Mouse (Mus musculus): ENCODE measurements around the gene Zbtb9.

GRCm38 (mm10) chr17:27038335-27039050 is 65.5 kb downstream of the Zbtb9 start:
- no peak for TF ChIP-seq GATA1 (IDR thresholded peaks at IDR 0.05; ENCODE audit: low read length)
- no peak for TF ChIP-seq TAL1 (IDR thresholded peaks at IDR 0.05; ENCODE audit: low read length)

All from erythroblast, embryonic 14.5 days (primary cell).